Mouse (Mus musculus) CH12.LX (cell line): ENCODE data around the gene 2310022B05Rik.

Experiments
- BHLHE40 ChIP-seq: IDR thresholded peaks from 2 replicates; pipeline ENCODE4 v1.6.1; 2011; ENCODE audit warnings: mild to moderate bottlenecking, low read depth, low read length, improper control_type of control experiment
- CTCF ChIP-seq, 2 experiments: IDR thresholded peaks in 1 of 2; conservative IDR thresholded peaks in 1 of 2; 2 replicates each; pipeline ENCODE4 v1.5.1; 2011 to 2012; ENCODE audit warnings: low read depth in 2 of 2, low read length in 2 of 2, improper control_type of control experiment in 1 of 2, inconsistent platforms in 1 of 2, mild to moderate bottlenecking in 1 of 2, moderate library complexity in 1 of 2
- EP300 ChIP-seq: IDR thresholded peaks from 2 replicates; pipeline ENCODE4 v1.6.1; 2011; ENCODE audit warnings: low read length, improper control_type of control experiment
- GABPA ChIP-seq: IDR thresholded peaks from 2 replicates; pipeline ENCODE4 v1.6.1; 2012; ENCODE audit warnings: low read depth, low read length, improper control_type of control experiment, inconsistent platforms; ENCODE audit not compliant: insufficient replicate concordance
- JUND ChIP-seq: conservative IDR thresholded peaks from 2 replicates; pipeline ENCODE4 v1.6.1; 2011; ENCODE audit warnings: low read depth, low read length, improper control_type of control experiment
- KAT2A ChIP-seq: IDR thresholded peaks from 2 replicates; pipeline ENCODE4 v1.6.1; 2012; ENCODE audit warnings: low read length, improper control_type of control experiment, inconsistent platforms; ENCODE audit not compliant: insufficient replicate concordance
- POLR2A ChIP-seq: IDR thresholded peaks from 2 replicates; pipeline ENCODE4 v1.6.1; 2011; ENCODE audit warnings: low read depth, mild to moderate bottlenecking, improper control_type of control experiment, low read length
- SMC3 ChIP-seq: IDR thresholded peaks from 2 replicates; pipeline ENCODE4 v1.6.1; 2011; ENCODE audit warnings: low read depth, low read length, improper control_type of control experiment
- UBTF ChIP-seq: IDR thresholded peaks from 2 replicates; pipeline ENCODE4 v1.6.1; 2012; ENCODE audit warnings: low read depth, mild to moderate bottlenecking, inconsistent platforms, low read length, improper control_type of control experiment, moderate library complexity
- USF1 ChIP-seq: IDR thresholded peaks from 2 replicates; pipeline ENCODE4 v1.6.1; 2014; ENCODE audit warnings: low read depth, mild to moderate bottlenecking, inconsistent platforms, low read length, improper control_type of control experiment
- ZC3H11A ChIP-seq: IDR thresholded peaks from 2 replicates; pipeline ENCODE4 v1.6.1; 2012; ENCODE audit warnings: low read depth, mild to moderate bottlenecking, inconsistent platforms, low read length, improper control_type of control experiment
- ZKSCAN1 ChIP-seq: IDR thresholded peaks from 2 replicates; pipeline ENCODE4 v1.6.1; 2012; ENCODE audit warnings: low read depth, inconsistent platforms, low read length, improper control_type of control experiment, borderline replicate concordance
- ZNF384 ChIP-seq: IDR thresholded peaks from 2 replicates; pipeline ENCODE4 v1.6.1; 2012; ENCODE audit warnings: low read depth, low read length, improper control_type of control experiment, inconsistent platforms

- TF ChIP-seq POLR2A: no peak
- no peak for TF ChIP-seq ZNF384
- TF ChIP-seq CTCF (conservative IDR thresholded peaks at IDR 0.05 in 1 of 2, IDR thresholded peaks at IDR 0.05 in 1 of 2; ENCODE audit: low read depth in 2 of 2, low read length in 2 of 2): no peak
- no peak for TF ChIP-seq ZC3H11A
- TF ChIP-seq EP300: no peak
- no peak for TF ChIP-seq ZKSCAN1
- TF ChIP-seq JUND: no peak
- TF ChIP-seq KAT2A: no peak
- no peak for TF ChIP-seq USF1
- no peak for TF ChIP-seq BHLHE40
- TF ChIP-seq GABPA: no peak
- no peak for TF ChIP-seq UBTF
- no peak for TF ChIP-seq SMC3
Observed at GRCm38 (mm10) chr8:124621255-124621654, 41.9 kb downstream of the 2310022B05Rik start.
